Mouse (Mus musculus): ENCODE measurements at regions not wholly inside any gene's neighbourhood (a gene's known extent, or its start where the extent isn't known, plus 50 kb on each side); places are given as distances from the start of the nearest gene placed in this dataset.

DNA sequence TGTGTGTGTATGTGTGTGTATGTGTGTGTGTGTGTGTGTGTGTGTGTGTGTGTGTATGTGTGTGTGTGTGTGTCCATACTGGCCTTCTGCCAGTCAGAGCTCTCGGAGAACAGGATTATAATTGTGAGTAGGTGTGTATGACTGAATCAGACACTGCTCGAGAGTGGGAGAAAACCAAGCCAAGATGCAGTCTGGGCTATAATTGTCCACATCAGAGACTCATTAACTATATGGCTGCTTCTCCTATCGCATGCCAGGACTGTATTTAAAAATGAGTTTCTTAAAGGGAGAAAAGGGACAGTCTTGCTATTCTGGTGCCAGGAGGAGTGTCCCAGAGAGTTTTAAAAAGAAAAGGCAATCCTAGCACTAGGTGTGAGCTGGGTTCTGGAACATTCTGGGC is 58.7 kb upstream of the Adpgk start:
- peak; percentile 16 for DNase-seq (ENCODE audit: low spot score)
- WGBS: 54% methylated on average over 3 of the region's 3 CpGs
- Histone ChIP-seq H3K4me2 (ENCODE audit: low read length) (no peak overlapping the region), H3K4me1 (ENCODE audit: control insufficient read depth, insufficient read depth, low read length) (no peaks in the 10 kb centered on the region), H3K4me3 (ENCODE audit: low read depth, low read length) (no peak overlapping the region), H3K9me3 (replicated peaks; ENCODE audit: control insufficient read depth, low read length) (no peaks in the 10 kb centered on the region), H3K27me3 (replicated peaks; ENCODE audit: control insufficient read depth, insufficient read depth, low read length) (no peaks in the 10 kb centered on the region), H3K9ac (ENCODE audit: low read length) (no peak overlapping the region), H3K27ac (ENCODE audit: low read depth, low read length) (no peak overlapping the region), H3K36me3 (ENCODE audit: control insufficient read depth, insufficient read depth, low read length) (no peaks in the 10 kb centered on the region)
- no peak for ATAC-seq

DNA sequence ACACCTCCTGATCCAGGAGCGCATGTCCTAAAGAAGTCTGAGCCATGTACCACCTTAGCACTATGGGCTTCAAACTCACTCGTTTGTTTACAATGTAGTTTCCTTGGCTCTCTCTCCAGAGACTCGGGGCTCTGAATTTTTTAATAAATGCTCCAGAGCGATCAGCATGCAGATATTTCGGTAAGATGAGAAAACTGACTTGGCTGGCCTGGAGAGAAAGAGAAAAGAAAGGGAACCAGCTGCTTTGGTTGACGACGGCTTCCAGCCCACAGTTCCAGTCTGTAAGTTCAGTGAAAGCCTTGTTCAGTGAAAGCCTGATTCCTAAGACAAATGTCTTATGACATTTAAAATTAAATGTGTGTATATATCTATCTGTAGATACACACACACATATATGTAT is 59.4 kb upstream of the Adpgk start:
- no peaks in the 10 kb centered on the region for H3K27me3 ChIP-seq (replicated peaks; ENCODE audit: control insufficient read depth, insufficient read depth, low read length)
- H3K4me1 ChIP-seq (ENCODE audit: control insufficient read depth, insufficient read depth, low read length): no peaks in the 10 kb centered on the region
- H3K4me3 ChIP-seq (ENCODE audit: low read depth, low read length): no peak overlapping the region
- H3K9ac ChIP-seq (ENCODE audit: low read length): no peak overlapping the region
- no peak overlapping the region for H3K27ac ChIP-seq (ENCODE audit: low read depth, low read length)
- ATAC-seq (no peak), DNase-seq (ENCODE audit: low spot score) (no peak)
- no peaks in the 10 kb centered on the region for H3K9me3 ChIP-seq (replicated peaks; ENCODE audit: control insufficient read depth, low read length)
- WGBS: 80% methylated on average over 7 of the region's 7 CpGs
- no peaks in the 10 kb centered on the region for H3K36me3 ChIP-seq (ENCODE audit: control insufficient read depth, insufficient read depth, low read length)
- no peak overlapping the region for H3K4me2 ChIP-seq (ENCODE audit: low read length)

DNA sequence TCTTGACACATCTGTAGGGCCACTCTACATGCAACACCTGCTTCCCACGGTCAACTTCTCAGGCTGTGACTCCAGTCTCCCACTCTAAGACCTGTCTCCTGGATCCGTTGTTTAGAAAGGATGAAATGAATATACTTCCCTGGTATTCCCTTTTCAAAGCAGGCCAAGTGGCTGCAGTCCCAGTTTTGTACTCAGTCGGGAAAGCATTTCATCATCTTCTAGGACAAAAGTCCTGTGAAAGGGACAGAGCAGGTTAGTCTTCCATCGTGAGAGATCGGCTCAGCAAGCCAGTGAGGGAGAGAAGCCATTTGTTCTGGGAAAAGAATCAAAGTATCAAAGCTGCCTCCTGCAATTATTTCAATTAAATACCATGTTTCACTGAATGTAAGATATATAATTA is 60.2 kb upstream of the Adpgk start:
- Histone ChIP-seq H3K4me3 (ENCODE audit: low read depth, low read length) (no peak overlapping the region), H3K27me3 (replicated peaks; ENCODE audit: control insufficient read depth, insufficient read depth, low read length) (no peaks in the 10 kb centered on the region), H3K9ac (ENCODE audit: low read length) (no peak overlapping the region), H3K27ac (ENCODE audit: low read depth, low read length) (no peak overlapping the region), H3K9me3 (replicated peaks; ENCODE audit: control insufficient read depth, low read length) (no peaks in the 10 kb centered on the region), H3K4me2 (ENCODE audit: low read length) (no peak overlapping the region), H3K4me1 (ENCODE audit: control insufficient read depth, insufficient read depth, low read length) (no peaks in the 10 kb centered on the region), H3K36me3 (ENCODE audit: control insufficient read depth, insufficient read depth, low read length) (no peaks in the 10 kb centered on the region)
- no peak for ATAC-seq
- WGBS: 61% methylated on average over 5 of the region's 5 CpGs
- DNase-seq (ENCODE audit: low spot score): peak; percentile 21

DNA sequence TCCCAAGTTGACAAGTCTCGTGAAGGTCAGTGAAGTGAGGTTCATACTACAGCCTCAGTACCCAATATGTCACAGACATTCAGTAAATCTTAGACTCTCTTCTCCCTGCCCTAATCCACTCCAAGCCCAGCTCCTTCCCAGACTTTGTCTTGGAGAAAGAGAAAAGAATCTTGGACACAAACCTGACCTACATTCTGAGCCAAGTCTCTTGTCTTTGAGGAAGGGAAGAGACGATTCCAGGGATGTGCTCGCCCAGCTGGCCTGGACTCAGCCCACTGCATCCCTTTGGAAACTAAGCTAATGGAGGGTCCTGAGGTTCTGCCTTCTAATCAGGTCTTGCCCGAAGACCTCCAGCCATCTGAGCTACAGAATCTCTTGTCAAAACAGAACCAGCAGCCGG is 61.2 kb upstream of the Adpgk start:
- ATAC-seq (no peak), DNase-seq (ENCODE audit: low spot score) (no peak)
- Histone ChIP-seq H3K4me2 (ENCODE audit: low read length) (no peak overlapping the region), H3K9ac (ENCODE audit: low read length) (no peak overlapping the region), H3K27me3 (replicated peaks; ENCODE audit: control insufficient read depth, insufficient read depth, low read length) (no peaks in the 10 kb centered on the region), H3K36me3 (ENCODE audit: control insufficient read depth, insufficient read depth, low read length) (no peaks in the 10 kb centered on the region), H3K27ac (ENCODE audit: low read depth, low read length) (no peak overlapping the region), H3K4me3 (ENCODE audit: low read depth, low read length) (no peak overlapping the region), H3K9me3 (replicated peaks; ENCODE audit: control insufficient read depth, low read length) (no peaks in the 10 kb centered on the region), H3K4me1 (ENCODE audit: control insufficient read depth, insufficient read depth, low read length) (no peaks in the 10 kb centered on the region)
- 89% methylated on average over 5 of the region's 5 CpGs for WGBS

DNA sequence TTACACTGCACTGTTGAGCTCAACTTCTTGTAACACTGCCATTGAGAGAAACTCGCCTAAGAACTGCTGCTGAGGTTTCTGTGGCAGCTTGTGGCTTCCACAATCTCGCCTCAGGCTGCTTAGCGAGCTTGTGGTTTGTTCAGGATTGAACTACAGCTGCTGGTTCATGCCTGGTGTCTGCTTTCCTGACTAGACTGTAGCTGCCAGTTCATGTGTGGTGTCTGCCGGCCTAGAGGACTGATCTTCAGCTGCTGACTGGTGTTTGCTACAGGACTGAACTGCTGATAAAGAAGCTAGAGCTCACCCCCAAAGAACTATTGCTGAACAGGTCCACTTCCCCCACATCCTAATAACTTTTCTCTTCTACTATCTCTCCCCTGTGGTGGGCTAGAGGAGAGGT is 63.4 kb upstream of the Adpgk start:
- H3K36me3 ChIP-seq (ENCODE audit: control insufficient read depth, insufficient read depth, low read length): no peaks in the 10 kb centered on the region
- H3K4me3 ChIP-seq (ENCODE audit: low read depth, low read length): no peak overlapping the region
- no peak overlapping the region for H3K4me2 ChIP-seq (ENCODE audit: low read length)
- ATAC-seq (no peak), DNase-seq (ENCODE audit: low spot score) (no peak)
- H3K9me3 ChIP-seq (replicated peaks; ENCODE audit: control insufficient read depth, low read length): no peaks in the 10 kb centered on the region
- H3K27ac ChIP-seq (ENCODE audit: low read depth, low read length): no peak overlapping the region
- no peaks in the 10 kb centered on the region for H3K27me3 ChIP-seq (replicated peaks; ENCODE audit: control insufficient read depth, insufficient read depth, low read length)
- no peak overlapping the region for H3K9ac ChIP-seq (ENCODE audit: low read length)
- WGBS: 78% methylated on average over 4 of the region's 4 CpGs
- no peaks in the 10 kb centered on the region for H3K4me1 ChIP-seq (ENCODE audit: control insufficient read depth, insufficient read depth, low read length)

DNA sequence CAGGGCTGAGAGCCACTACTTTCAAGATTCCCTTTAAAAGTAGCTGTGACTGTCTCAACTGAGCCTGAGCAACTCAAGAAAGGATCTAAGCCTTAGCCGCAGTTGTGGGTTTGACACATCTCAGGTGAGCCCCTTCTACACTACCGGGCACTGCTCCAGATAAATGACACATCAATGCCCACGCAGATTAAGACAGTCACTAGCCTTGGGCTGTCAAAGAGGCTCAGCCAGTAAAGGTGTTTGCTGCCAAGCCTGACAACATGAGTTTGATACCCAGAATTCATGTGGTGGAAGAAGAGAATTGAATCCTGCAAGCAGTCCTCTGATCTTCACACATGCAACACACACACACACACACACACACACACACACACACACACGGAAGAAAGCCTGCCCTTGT is 65.0 kb upstream of the Adpgk start:
- H3K27ac ChIP-seq (ENCODE audit: low read depth, low read length): no peak overlapping the region
- H3K9me3 ChIP-seq (replicated peaks; ENCODE audit: control insufficient read depth, low read length): no peaks in the 10 kb centered on the region
- no peaks in the 10 kb centered on the region for H3K36me3 ChIP-seq (ENCODE audit: control insufficient read depth, insufficient read depth, low read length)
- no peaks in the 10 kb centered on the region for H3K4me1 ChIP-seq (ENCODE audit: control insufficient read depth, insufficient read depth, low read length)
- WGBS: 83% methylated on average over 4 of the region's 4 CpGs
- H3K9ac ChIP-seq (ENCODE audit: low read length): no peak overlapping the region
- no peak overlapping the region for H3K4me3 ChIP-seq (ENCODE audit: low read depth, low read length)
- DNase-seq (ENCODE audit: low spot score) (no peak), ATAC-seq (no peak)
- H3K27me3 ChIP-seq (replicated peaks; ENCODE audit: control insufficient read depth, insufficient read depth, low read length): no peaks in the 10 kb centered on the region
- no peak overlapping the region for H3K4me2 ChIP-seq (ENCODE audit: low read length)

DNA sequence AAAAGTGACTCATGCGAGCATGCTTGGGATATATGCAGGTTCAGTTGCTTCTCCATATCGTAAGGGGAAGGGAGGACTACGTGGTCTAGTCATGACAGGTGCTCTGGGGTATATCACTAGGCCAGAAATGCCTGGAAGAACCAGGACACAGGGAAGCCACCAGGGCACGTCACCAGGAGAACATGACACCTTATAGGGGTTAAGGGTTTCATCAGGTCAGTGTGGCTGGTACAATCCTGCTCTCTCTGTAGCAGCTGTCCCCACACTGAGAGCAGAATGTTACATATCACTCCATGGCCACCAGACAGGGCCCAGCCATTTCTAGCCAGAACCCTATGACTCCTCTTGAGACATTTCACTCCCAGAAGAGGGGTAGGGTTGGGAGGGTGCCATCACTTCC is 72.1 kb upstream of the Adpgk start:
- DNase-seq (ENCODE audit: low spot score) (no peak), ATAC-seq (no peak)
- Histone ChIP-seq H3K9me3 (replicated peaks; ENCODE audit: control insufficient read depth, low read length) (no peaks in the 10 kb centered on the region), H3K4me1 (ENCODE audit: control insufficient read depth, insufficient read depth, low read length) (no peaks in the 10 kb centered on the region), H3K27me3 (replicated peaks; ENCODE audit: control insufficient read depth, insufficient read depth, low read length) (no peaks in the 10 kb centered on the region), H3K4me2 (ENCODE audit: low read length) (no peak overlapping the region), H3K9ac (ENCODE audit: low read length) (no peak overlapping the region), H3K4me3 (ENCODE audit: low read depth, low read length) (no peak overlapping the region), H3K27ac (ENCODE audit: low read depth, low read length) (no peak overlapping the region), H3K36me3 (ENCODE audit: control insufficient read depth, insufficient read depth, low read length) (no peaks in the 10 kb centered on the region)
- WGBS: 83% methylated on average over 4 of the region's 4 CpGs

DNA sequence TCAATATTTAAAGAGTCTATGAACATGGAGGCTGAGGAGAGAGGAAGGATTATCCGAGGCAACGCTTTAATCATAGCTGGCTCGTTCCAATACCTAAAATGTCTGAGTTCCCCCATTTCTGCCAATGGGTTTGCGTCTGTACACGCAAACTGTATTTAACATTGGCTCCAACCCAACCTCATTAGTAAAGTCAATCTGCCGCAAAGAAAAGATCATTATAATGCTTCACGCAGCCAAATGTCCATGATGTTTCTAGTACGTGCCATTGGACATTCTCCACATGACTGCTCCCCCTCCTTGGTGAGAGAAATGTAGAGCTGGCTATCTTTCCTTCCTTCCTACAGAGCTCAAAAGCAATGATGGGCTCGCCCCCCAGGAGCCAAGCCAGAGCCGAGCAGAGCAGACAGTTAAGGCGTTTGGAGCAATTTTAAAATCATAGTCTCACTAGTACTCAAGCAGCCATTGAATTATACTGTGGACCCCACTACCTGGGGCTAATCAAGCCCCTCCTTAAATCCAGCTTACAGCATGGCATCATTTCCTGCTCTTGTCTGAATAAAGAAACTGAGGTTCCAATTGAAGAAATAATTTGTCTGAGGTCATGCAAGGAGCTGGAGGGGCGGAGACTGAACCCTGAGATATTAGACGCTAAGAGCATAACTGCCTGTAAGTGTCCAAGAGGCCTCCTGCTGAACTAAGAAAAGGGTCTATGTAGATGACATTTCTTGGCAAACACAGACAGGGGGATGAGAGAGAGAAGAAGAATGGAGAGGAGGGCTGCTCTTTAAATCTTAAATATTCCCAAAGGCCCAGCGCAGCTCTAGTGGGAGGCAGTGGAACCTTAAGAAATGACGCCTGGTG is 88.5 kb upstream of the Adpgk start:
- DNase-seq (ENCODE audit: low spot score) (peak; percentile 89), ATAC-seq (peak; percentile 87; the same call in 1 of the 2 replicates)
- Histone ChIP-seq H3K36me3 (ENCODE audit: control insufficient read depth, insufficient read depth, low read length) (no peaks in the 10 kb centered on the region), H3K4me1 (ENCODE audit: control insufficient read depth, insufficient read depth, low read length) (0 out of 2 replicates have a peak, but pooled peaks cover 3% of the 10 kb centered on the region), H3K9me3 (replicated peaks; ENCODE audit: control insufficient read depth, low read length) (no peaks in the 10 kb centered on the region), H3K27me3 (replicated peaks; ENCODE audit: control insufficient read depth, insufficient read depth, low read length) (no peaks in the 10 kb centered on the region), H3K4me2 (ENCODE audit: low read length) (no peak overlapping the region), H3K9ac (ENCODE audit: low read length) (no peak overlapping the region), H3K4me3 (ENCODE audit: low read depth, low read length) (no peak overlapping the region), H3K27ac (ENCODE audit: low read depth, low read length) (peak overlapping the region; percentile 49)
- 61% methylated on average over 15 of the region's 15 CpGs for WGBS

DNA sequence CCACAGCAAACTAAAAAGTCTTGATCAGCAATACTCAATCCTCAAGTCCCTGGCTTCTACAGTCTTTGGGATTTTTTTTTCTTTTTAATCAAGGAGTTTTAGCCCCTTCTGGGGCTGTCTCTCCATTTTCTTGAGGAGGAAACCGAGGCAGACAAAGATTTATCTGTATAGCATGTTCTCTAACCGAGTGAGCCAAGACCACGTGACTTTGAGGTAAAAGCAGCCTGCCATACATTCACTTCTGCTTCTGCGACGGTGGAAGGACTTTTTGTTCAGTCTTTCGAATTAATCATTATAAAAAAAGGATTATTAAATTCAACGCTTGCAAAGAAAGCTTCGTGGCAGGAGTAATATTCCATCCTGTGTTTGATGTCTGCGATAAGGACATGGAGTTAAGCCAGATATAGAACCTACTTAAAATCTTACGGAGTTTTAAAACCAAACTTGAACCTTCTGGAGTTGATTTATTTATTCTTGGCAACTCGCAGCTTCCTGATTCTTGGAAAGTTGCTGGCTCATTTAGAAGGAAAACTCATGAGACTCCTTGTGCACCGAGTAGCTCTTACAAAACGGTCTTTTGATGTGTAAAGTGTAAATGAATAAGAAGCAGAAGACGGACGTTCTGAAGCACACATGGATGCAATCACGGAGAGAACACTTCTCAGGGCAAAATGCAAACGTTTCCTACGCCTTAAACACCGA is 91.7 kb upstream of the Adpgk start:
- ATAC-seq: no peak

More for the DNA sequence above, 91.7 kb upstream of the Adpgk start:
- 74% methylated on average over 19 of the region's 19 CpGs for WGBS
- Histone ChIP-seq H3K9me3 (replicated peaks; ENCODE audit: control insufficient read depth, low read length) (no peaks in the 10 kb centered on the region), H3K27ac (ENCODE audit: low read depth, low read length) (no peak overlapping the region), H3K4me1 (ENCODE audit: control insufficient read depth, insufficient read depth, low read length) (0 out of 2 replicates have a peak, but pooled peaks cover 3% of the 10 kb centered on the region), H3K9ac (ENCODE audit: low read length) (no peak overlapping the region), H3K4me3 (ENCODE audit: low read depth, low read length) (no peak overlapping the region), H3K4me2 (ENCODE audit: low read length) (no peak overlapping the region), H3K27me3 (replicated peaks; ENCODE audit: control insufficient read depth, insufficient read depth, low read length) (no peaks in the 10 kb centered on the region), H3K36me3 (ENCODE audit: control insufficient read depth, insufficient read depth, low read length) (no peaks in the 10 kb centered on the region)
- peak; percentile 30 for DNase-seq (ENCODE audit: low spot score)
